Mouse (Mus musculus): ENCODE results near the gene Klhl2. TPM values are rescaled to one million over a fixed set of nuclear protein-coding genes. Genes with fewer than 3 reads are reported as not detected.

Gene Klhl2
- total RNA-seq, 2 experiments from 2014 or later = 193 to 203 TPM

- no peak for DNase-seq (ENCODE audit: low spot score in 2 of 2)
These were observed 146.6 kb downstream of the Klhl2 start for GRCm38 (mm10) chr8:64703191-64703590.

GRCm38 (mm10) chr8:64692651-64693201 lies 157.1 kb downstream of the Klhl2 start, which contains the start of gene Cpe:
Gene Cpe, minus strand, starts transcription at chr8:64693054.
- peak; percentile 90 to 93 for DNase-seq (ENCODE audit: low spot score in 2 of 2)

GRCm38 (mm10) chr8:64691591-64692401 lies 158.0 kb downstream of the Klhl2 start:
- DNase-seq (ENCODE audit: low spot score in 2 of 2) = peak in 1 of 2 experiments; percentile 26

GRCm38 (mm10) chr8:64690845-64691244 lies 159.0 kb downstream of the Klhl2 start:
- no peak for DNase-seq (ENCODE audit: low spot score in 2 of 2)

GRCm38 (mm10) chr8:64690306-64690705 lies 159.5 kb downstream of the Klhl2 start:
- DNase-seq (ENCODE audit: low spot score in 2 of 2) = no peak

Other genes with a start within 250 kb of the Klhl2 start
- gene Cpe, start 157.0 kb downstream of the Klhl2 start, total RNA-seq (2021) = 1,000 to 10,000 TPM; 2,385 to 2,461 TPM
- 100 to 1,000 TPM; 130 to 175 TPM for gene Msmo1, start 116.2 kb downstream of the Klhl2 start, total RNA-seq (2021)
- gene Tmem192, start 97.2 kb upstream of the Klhl2 start, total RNA-seq (2021) = 10 to 100 TPM; 14.7 to 15.5 TPM
- gene Trim75, start 137.8 kb upstream of the Klhl2 start, total RNA-seq (2021) = not detected
- not detected for gene Trim61, start 168.5 kb upstream of the Klhl2 start, total RNA-seq (2021)
- not detected for gene Trim60, start 168.6 kb upstream of the Klhl2 start, total RNA-seq (2021)
- not detected for gene Apela, start 187.3 kb upstream of the Klhl2 start, total RNA-seq (2021)
- not detected for gene Gm10663, start 225.0 kb upstream of the Klhl2 start, total RNA-seq (2021)

All from layer of hippocampus, postnatal 10 days (tissue).